Mouse (Mus musculus) MEL (cell line): ENCODE results near the gene Kif23.

Experiments
- CHD2 ChIP-seq: IDR thresholded peaks from 2 replicates; pipeline ENCODE4 v1.6.1; 2011; ENCODE audit warnings: low read length, improper control_type of control experiment
- CTCF ChIP-seq, 3 experiments: IDR thresholded peaks in 2 of 3; conservative IDR thresholded peaks in 1 of 3; 2 replicates each; pipeline ENCODE4 v1.5.1; 2011 to 2012; ENCODE audit warnings: low read length in 3 of 3, low read depth in 2 of 3, mild to moderate bottlenecking in 2 of 3, improper control_type of control experiment in 1 of 3, inconsistent platforms in 1 of 3, mixed read lengths in 1 of 3, moderate library complexity in 1 of 3; ENCODE audit not compliant: control insufficient read depth in 1 of 3, insufficient read depth in 1 of 3, poor library complexity in 1 of 3, severe bottlenecking in 1 of 3
- EP300 ChIP-seq, 2 experiments: IDR thresholded peaks; 2 replicates each; pipeline ENCODE4 v1.6.1; 2011; ENCODE audit warnings: improper control_type of control experiment in 2 of 2, low read length in 2 of 2, low read depth in 1 of 2, mild to moderate bottlenecking in 1 of 2
- MXI1 ChIP-seq: IDR thresholded peaks from 2 replicates; pipeline ENCODE4 v1.6.1; 2011; ENCODE audit warnings: mild to moderate bottlenecking, low read depth, low read length, improper control_type of control experiment
- NELFE ChIP-seq: IDR thresholded peaks from 2 replicates; pipeline ENCODE4 v1.6.1; 2011; ENCODE audit warnings: low read depth, low read length, improper control_type of control experiment
- SIN3A ChIP-seq: IDR thresholded peaks from 2 replicates; pipeline ENCODE4 v1.6.1; 2012; ENCODE audit warnings: low read length, improper control_type of control experiment, inconsistent platforms
- USF1 ChIP-seq: IDR thresholded peaks from 2 replicates; pipeline ENCODE4 v1.6.1; 2014; ENCODE audit warnings: low read depth, mild to moderate bottlenecking, inconsistent platforms, low read length, improper control_type of control experiment, moderate library complexity
- ZC3H11A ChIP-seq: IDR thresholded peaks from 2 replicates; pipeline ENCODE4 v1.6.1; 2012; ENCODE audit warnings: low read depth, mild to moderate bottlenecking, inconsistent platforms, low read length, improper control_type of control experiment
- ZKSCAN1 ChIP-seq: IDR thresholded peaks from 2 replicates; pipeline ENCODE4 v1.6.1; 2012; ENCODE audit warnings: low read depth, mild to moderate bottlenecking, inconsistent platforms, low read length, improper control_type of control experiment, moderate library complexity

DNA sequence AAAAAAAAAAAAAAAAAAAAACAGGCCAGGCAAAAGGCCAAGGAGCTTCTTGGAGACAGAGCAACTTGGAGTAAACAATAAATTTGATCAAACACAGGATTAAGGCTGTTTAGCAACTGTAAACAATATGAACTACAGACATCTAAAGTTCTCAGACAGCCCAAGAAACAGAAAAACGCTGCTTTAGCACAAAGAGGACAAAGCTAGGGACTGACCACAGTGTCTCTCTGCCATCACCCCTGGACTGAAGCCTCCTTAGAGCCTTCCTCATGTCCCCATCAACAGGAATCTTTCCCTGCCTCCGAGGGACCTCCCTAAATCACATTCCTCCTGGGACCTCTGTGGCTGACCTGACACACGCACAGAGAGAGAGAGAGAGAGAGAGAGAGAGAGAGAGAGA, 44.2 kb upstream of the Kif23 start:
- TF ChIP-seq USF1 (no peak), EP300 (IDR thresholded peaks at IDR 0.05; ENCODE audit: low read depth in 1 of 2, low read length in 2 of 2) (no peak), CHD2 (no peak), SIN3A (no peak), ZKSCAN1 (no peak), CTCF (IDR thresholded peaks at IDR 0.05 in 2 of 3, conservative IDR thresholded peaks at IDR 0.05 in 1 of 3; ENCODE audit: control insufficient read depth in 1 of 3, insufficient read depth in 1 of 3, low read depth in 2 of 3, low read length in 3 of 3, poor library complexity in 1 of 3, severe bottlenecking in 1 of 3) (no peak), MXI1 (no peak), NELFE (no peak), ZC3H11A (no peak)
